Mouse (Mus musculus): ENCODE data around the gene Catsperg1.
A peak's percentile ranks its signal among the peaks of the same experiment; 100 is the strongest.
"Not testable (repeated sequence)": the region's sequence is repeated elsewhere in the genome, so short reads cannot be mapped to it uniquely, and the experiment has no call there.

Gene Catsperg1

GRCm38 (mm10) chr7:29213675-29214082 lies at the start of gene Catsperg1:
Catsperg1 (minus strand) TSS chr7:29214035.
- peak; percentile 36 to 45 for DNase-seq

GRCm38 (mm10) chr7:29262151-29262550 lies 48.3 kb upstream of the Catsperg1 start:
- DNase-seq, result no peak

- DNase-seq, result no peak
These were observed 46.2 kb upstream of the Catsperg1 start for GRCm38 (mm10) chr7:29259781-29260730.

- DNase-seq, result no peak
These were observed 43.5 kb upstream of the Catsperg1 start for GRCm38 (mm10) chr7:29257368-29257767.

- no peak for DNase-seq
These were observed 42.0 kb upstream of the Catsperg1 start for GRCm38 (mm10) chr7:29255875-29256274.

GRCm38 (mm10) chr7:29253842-29254241 lies 40.0 kb upstream of the Catsperg1 start:
- DNase-seq, result no peak

- no peak for DNase-seq
These were observed 37.3 kb upstream of the Catsperg1 start for GRCm38 (mm10) chr7:29251166-29251565.

GRCm38 (mm10) chr7:29248261-29248841 lies 34.5 kb upstream of the Catsperg1 start, which contains the start of gene 2200002D01Rik:
2200002D01Rik (minus strand) TSS chr7:29248466.
- DNase-seq, result no peak

- no peak for DNase-seq
These were observed 33.9 kb upstream of the Catsperg1 start for GRCm38 (mm10) chr7:29247706-29248105.

- DNase-seq, result peak; percentile 75 to 81
These were observed 33.5 kb upstream of the Catsperg1 start for GRCm38 (mm10) chr7:29247314-29247700.

GRCm38 (mm10) chr7:29246619-29247313 lies 32.9 kb upstream of the Catsperg1 start:
- DNase-seq, result no peak

- no peak for DNase-seq
These were observed 32.2 kb upstream of the Catsperg1 start for GRCm38 (mm10) chr7:29246015-29246414.

GRCm38 (mm10) chr7:29244732-29245416 lies 31.0 kb upstream of the Catsperg1 start:
- peak in 1 of 2 experiments; percentile 37 for DNase-seq

- peak; percentile 97 for DNase-seq
These were observed 24.5 kb upstream of the Catsperg1 start, which contains the start of gene Yif1b for GRCm38 (mm10) chr7:29238019-29238967. Yif1b (plus strand) TSS chr7:29238329.

- not testable (repeated sequence) for DNase-seq
These were observed 23.8 kb upstream of the Catsperg1 start for GRCm38 (mm10) chr7:29237596-29237995.

- DNase-seq, result no peak
These were observed 22.8 kb upstream of the Catsperg1 start for GRCm38 (mm10) chr7:29236593-29236992.

- no peak for DNase-seq
These were observed 20.8 kb upstream of the Catsperg1 start for GRCm38 (mm10) chr7:29234661-29235060.

- no peak for DNase-seq
These were observed 19.9 kb upstream of the Catsperg1 start for GRCm38 (mm10) chr7:29233745-29234144.

- DNase-seq, result no peak
These were observed 18.6 kb upstream of the Catsperg1 start, which contains the start of gene Kcnk6 for GRCm38 (mm10) chr7:29232247-29233013. Kcnk6 (minus strand) TSS chr7:29232515.

- DNase-seq, result no peak
These were observed 17.7 kb upstream of the Catsperg1 start for GRCm38 (mm10) chr7:29231517-29231916.
